Mouse (Mus musculus) adrenal gland, postnatal 14 days (tissue): ENCODE measurements around the gene E130208F15Rik. TPM values are rescaled to one million over a fixed set of nuclear protein-coding genes. Genes with fewer than 3 reads are reported as not detected.

Experiments
- DNase-seq: peaks from one replicate; pipeline ENCODE4 v3.0.0; 2021; ENCODE audit warnings: mixed read lengths
- total RNA-seq: library from RNA; stranded (reverse); gene quantifications from 2 replicates; pipeline ENCODE4 v1.2.3, GENCODE M21; 2021

The E130208F15Rik gene
- total RNA-seq, 1 experiment from 2014 or later, result 2.2 TPM

DNA sequence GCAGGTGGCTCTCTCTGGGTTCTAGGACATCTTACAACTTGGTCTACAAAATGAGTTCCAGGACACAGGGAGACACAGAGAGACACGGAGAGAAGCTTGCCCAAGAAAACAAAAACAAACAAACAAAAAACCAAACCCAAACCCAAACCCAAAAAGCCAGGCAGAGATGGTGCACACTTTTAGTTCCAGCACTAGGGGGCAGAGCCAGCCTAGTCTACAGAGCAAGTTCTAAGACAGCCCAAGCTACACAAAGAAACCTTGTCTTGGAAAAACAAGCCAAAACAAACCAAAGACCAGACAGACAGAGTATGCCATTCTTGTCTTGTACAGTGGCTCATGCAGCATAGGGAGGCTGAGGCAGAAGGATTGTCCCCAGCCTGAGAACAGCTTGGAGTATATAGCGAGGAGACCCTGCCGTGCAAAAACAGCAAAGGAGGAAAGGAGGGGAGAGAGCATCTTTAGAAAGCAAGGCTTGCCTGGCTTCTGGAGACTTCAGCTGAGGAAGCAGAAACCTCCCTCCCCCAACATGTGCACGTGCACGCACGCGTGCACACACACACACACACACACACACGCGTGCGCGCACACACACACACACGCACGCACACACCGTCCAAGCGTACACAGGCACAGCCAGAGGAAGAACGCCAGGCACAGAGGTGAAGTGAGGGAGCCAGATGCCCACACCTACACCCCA, 15.3 kb upstream of the E130208F15Rik start:
- no peak for DNase-seq

DNA sequence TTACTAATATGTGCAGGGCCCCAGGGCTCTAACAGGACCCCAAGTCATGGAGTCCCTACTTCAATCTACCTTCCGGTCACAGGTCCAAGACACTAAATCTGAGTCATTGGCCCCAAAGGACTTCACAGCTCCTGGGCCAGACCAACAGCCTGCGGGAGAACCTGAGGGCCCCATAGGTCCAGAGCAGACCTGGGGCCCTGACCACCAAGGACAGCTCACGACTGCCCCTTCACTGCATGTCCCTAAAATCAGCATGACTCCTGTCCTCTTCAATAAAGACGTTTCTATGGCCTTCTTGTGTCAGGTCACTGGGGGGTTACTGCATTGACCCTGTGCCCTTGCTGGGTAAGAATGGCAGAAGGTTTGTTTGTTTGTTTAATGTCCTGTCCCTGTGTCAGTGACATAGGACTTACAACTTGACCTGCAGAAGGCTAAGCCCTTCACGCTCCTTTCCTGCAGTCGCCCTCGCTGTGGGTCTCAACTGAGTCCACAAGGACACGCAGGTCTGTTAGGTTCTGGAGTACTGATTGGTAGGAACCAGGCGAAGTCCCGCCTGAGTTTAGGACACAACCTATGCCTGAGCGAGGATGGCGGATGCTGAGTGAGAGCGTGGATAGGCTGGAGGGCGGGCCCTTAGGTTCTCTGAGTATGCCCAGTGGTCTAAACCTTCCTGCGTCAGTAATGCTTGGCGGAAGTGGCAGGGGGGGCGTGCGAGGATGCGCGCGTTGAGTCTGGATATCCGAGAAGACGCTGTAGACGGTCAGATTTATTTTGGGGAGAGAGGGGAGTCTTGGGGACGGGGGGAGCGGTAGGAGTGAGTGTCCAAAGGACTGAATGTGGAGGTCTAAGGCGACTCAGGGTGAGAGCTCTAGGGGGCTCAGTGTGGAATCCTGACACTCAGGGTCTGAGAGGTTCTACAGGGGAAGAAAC, 13.2 kb upstream of the E130208F15Rik start, which contains the start of gene Alkbh6:
Gene Alkbh6, plus strand, starts transcription at position 642 of the 930 bp plus-strand sequence.
- DNase-seq, result peak; percentile 96

DNA sequence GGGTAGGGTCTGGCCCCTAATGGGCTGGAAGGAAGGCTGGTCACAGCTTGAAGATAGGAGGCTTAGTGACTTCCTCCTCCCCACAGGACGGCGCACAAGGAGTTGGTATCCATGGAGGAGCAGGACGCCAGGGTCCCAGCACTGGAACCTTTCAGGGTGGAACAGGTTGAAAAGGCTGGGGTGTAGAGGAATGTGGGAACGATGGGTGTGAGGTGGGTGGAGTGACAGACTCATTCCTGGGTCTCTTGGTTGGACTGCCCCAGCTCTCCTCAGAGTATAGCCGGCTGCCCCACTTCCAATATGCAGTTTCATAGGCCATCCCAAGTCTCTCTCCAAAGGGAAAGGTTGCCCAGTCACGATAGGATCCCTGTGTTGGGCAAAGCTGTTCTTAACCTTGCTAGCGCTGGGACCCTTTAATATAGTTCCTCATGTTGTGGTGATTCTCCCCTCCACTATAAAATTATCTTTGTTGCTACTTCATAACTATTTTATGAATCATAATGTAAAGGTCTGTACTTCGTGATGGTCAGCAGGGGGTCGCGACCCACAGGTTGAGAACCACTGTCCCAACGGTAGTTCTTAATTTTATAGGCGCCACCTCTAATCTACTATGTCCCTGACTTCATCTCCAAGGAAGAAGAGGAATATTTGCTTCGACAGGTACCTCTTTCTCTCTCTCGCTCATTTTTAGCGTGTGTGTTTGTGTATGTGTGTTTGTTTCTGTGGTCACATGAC, 12.0 kb upstream of the E130208F15Rik start:
- no peak for DNase-seq

DNA sequence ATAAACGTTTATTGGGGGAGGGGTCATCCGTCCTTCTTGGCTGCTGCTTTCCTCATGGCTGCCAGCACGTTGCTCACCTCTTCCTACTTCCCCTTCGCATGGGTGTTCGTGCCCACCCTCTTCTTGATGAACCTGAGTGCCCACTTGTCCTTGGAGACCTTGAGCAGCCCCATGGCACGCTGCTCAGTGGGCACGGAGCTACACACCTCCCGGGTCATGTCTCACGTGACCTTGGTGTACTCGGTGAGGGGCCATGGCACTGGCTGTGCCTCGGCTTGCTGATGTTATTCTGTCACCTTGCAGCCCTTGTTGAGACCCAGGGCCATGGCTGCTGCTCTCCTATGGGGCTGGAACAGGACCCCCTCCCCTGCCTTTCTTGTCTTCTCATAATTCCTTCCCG, 11.4 kb upstream of the E130208F15Rik start:
- DNase-seq, result no peak

- DNase-seq, result no peak
These were observed 7.7 kb upstream of the E130208F15Rik start for GRCm38 (mm10) chr7:30313666-30314320.

- no peak for DNase-seq
These were observed 6.8 kb upstream of the E130208F15Rik start, which contains the start of gene Syne4 for GRCm38 (mm10) chr7:30314721-30315155. Gene Syne4, plus strand, starts transcription at chr7:30314807.

- DNase-seq, result peak; percentile 38
These were observed 5.7 kb upstream of the E130208F15Rik start for GRCm38 (mm10) chr7:30315559-30316529.

DNA sequence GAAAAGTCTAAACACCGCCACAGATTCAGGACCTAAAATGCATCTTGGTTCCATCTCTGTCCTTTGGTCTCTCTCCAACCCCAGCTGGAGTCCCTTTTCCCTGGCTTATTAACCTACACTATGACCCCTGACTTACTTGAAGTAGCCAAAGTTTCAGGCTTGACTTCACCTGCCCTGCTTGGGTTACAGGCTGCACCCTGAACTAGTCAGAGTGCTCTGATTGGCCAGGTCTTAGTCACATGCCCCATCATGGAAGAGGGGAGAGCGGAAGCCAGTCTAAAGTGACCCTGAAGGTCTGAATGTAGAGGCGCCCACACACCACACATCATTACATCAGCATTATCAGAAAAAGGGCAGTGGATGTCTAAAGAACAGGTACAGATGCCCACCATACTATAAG, 3.4 kb upstream of the E130208F15Rik start:
- no peak for DNase-seq

GRCm38 (mm10) chr7:30320946-30321345, 594 bp upstream of the E130208F15Rik start:
- DNase-seq, result no peak

DNA sequence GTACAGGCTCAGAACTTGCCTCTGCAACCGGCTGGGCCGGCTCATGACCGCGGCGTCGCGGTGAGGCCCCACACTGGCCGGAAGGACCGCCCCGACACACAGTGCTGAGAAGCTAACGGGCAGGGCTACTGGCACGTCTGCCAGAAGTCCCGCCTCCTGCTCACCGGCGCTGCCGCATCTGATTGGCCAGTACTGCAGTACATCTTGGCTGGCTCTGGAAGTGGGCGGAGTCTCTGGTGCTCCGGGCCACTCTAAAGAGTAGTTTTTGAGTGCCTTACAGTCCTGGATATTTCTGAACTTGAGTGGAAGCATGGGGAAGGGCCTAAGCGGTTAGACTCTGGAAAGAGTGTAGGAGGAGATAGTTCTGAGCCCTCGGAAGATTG, 736 bp downstream of the E130208F15Rik start:
- DNase-seq, result peak; percentile 98

DNA sequence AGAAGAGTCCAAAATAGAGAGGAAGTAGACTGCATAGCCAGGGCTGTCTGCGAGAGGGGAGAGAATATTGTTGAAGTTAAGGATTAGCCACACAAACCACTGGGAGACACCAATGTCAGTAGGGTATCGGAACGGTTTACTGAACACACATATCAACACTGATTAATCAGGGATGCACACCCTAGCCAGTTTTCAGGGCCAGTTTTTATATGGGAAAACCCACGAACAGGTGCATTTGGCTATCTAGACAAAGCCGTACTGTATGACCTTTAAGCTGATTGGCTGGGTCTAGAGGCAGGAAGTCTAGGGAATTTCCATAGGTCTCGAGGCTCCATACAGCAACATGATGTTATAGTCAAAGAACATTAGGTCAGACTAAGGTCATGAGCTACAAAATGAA, 1.3 kb downstream of the E130208F15Rik start:
- no peak for DNase-seq

DNA sequence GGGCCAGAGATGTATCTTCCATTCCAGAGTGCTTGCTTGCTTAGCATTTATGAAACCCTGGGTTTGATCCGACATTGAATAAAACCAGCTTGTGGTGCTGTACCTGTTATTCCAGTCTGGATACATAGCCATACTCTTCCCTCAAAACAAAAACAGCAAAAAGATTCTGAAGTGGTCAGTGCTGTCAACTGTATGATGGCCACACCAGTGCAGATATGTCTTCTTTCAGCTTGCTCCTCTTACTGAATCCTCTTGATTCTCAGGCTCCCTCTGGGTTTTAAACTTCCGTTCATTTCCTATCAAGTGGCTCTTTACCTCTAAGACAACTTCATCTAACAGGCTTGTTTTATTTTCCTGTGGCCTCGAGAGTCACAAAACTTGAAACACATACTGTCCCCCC, 2.3 kb downstream of the E130208F15Rik start, which contains the start of gene Sdhaf1:
Gene Sdhaf1, minus strand, starts transcription at position 101 of the 400 bp plus-strand sequence.
- DNase-seq, result no peak

- DNase-seq, result no peak
These were observed 2.9 kb downstream of the E130208F15Rik start for GRCm38 (mm10) chr7:30324300-30324944.

GRCm38 (mm10) chr7:30325364-30325763, 3.8 kb downstream of the E130208F15Rik start:
- DNase-seq, result peak; percentile 77

- no peak for DNase-seq
These were observed 4.9 kb downstream of the E130208F15Rik start for GRCm38 (mm10) chr7:30326427-30326826.

- no peak for DNase-seq
These were observed 5.6 kb downstream of the E130208F15Rik start for GRCm38 (mm10) chr7:30327140-30327539.

DNA sequence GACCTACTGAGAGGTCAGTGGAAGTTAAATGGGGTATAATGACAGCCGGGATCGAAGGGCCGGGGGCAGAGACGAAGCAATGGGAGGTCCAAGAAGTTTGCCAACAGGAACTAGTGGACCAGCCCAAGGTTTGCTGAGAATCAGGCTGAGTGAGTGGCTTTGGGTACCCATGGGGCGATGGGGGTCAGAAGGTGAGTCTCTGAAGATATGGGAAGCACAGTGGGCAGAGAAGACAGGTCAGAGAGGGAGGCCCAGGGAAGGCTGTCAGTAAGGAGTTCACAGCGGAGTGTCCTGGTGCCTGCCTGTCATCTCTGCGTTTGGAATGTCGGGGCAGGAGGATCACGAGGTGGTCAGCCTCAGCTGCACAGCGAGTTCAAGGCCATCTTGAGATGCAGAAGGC, 6.8 kb downstream of the E130208F15Rik start:
- no peak for DNase-seq

GRCm38 (mm10) chr7:30331887-30332286, 10.3 kb downstream of the E130208F15Rik start:
- DNase-seq, result peak; percentile 90

DNA sequence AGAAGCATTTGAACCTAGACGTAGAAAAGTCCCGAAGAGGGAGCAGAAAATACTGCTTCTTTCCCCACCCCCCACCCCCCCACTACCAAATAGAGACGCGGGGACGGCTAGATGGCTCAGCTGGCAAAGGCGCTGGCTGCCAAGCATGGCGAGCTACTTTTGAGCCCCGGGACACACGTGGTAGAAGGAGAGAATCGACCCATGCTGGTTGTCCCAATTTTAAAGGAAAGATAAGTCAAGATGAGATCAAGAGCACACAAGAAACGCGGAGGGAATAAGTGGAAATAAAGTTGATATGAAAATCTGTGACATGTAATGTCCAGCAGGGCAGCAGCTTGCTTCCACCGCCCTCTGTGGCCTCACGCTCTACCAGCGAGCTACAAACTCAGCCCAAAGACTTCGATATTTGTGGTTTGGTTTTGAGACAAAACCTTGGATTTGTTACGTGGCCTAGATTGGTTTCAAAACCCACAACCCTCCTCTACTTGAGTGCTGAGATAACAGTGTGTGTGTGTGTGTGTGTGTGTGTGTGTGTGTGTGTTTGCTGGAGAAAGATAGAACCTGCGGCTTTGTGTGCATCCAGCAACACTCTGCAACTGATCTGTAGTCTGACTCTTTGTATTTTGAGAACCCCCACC, 11.2 kb downstream of the E130208F15Rik start:
- no peak for DNase-seq
